Mouse (Mus musculus) small intestine, adult 2 months (tissue): ENCODE measurements around the gene Gm17409.

ENCODE experiments used
- CTCF ChIP-seq: fragments of 200-500 bp; IDR thresholded peaks from 2 replicates; pipeline ENCODE4 v1.5.1; 2012; ENCODE audit warnings: low read depth, mild to moderate bottlenecking, control low read depth, inconsistent platforms, low read length, moderate library complexity, mixed read lengths; ENCODE audit not compliant: insufficient replicate concordance, insufficient read length; ENCODE audit errors: extremely low read depth
- POLR2A ChIP-seq: fragments of 200-500 bp; IDR thresholded peaks from 2 replicates; pipeline ENCODE4 v1.6.1; 2012; ENCODE audit warnings: low read depth, mild to moderate bottlenecking, control low read depth, inconsistent platforms, low read length, moderate library complexity

DNA sequence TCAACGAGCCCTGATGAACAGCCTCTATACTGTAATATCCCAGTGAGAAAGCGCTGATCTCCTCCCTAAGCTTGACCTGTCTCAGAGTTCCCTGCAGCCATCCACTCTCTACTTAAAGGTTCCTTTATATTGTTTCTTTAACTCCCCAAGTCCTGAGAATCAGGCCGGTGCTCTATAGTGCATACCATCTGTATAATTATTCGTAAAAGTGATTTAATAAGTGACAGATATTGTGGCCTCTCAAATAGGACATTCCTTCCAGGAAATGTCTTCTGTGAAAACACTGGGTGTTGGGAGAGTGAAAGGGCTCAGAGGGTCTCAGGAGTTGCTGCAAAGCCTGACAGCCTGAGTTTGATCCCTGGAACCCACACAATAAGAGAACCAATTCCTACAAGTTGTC, 8.2 kb downstream of the Gm17409 start:
- TF ChIP-seq CTCF (no peak), POLR2A (no peak)
